Mouse (Mus musculus) kidney, postnatal 36 days (tissue): ENCODE data around the gene P2rx5.

ENCODE experiments used
- DNase-seq, 2 experiments: peaks; one replicate each; pipeline ENCODE4 v3.0.0; 2021 to 2022; ENCODE audit warnings: mixed read lengths in 2 of 2

Gene P2rx5

DNA sequence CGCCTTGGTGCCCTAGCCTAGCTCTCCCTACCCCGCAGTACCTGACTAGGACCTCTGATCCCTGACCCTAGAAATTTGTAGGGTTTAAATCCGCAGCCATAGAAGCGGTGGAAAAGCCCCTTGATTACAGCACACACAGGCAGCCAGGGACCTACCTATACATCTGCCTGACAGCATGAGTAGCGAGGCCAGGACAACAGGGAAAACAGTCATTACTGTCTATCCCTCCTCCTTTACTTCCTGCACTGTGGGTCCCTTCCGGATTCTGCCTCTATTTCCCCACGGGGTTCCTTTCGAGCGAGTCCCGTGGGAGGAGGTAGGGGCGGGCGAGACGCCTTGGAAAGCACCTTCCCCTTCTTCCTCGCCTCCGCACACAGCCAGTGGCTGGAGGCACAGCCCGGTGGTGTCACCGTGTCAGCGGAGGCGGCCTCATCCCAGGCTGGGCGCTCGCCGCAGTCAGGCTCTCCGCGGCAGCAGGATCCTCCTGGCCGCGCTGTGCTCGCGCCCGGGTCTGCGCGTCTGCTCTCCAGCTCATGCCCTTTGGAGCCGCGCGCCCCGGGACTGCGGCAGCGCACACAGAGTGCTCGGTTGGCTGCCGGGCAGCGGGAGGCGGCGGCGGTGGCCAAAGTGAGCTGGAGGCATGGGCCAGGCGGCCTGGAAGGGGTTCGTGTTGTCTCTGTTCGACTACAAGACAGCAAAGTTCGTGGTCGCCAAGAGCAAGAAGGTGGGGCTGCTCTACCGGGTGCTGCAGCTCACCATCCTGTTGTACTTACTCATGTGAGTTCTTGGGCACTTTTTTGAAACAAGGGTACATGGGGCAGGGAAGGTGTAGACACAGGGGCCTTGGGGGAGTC lies at the start of gene P2rx5:
Gene P2rx5 (plus strand): TSS at position 465 of the 854 bp plus-strand sequence.
- peak; percentile 74 to 86 for DNase-seq

DNA sequence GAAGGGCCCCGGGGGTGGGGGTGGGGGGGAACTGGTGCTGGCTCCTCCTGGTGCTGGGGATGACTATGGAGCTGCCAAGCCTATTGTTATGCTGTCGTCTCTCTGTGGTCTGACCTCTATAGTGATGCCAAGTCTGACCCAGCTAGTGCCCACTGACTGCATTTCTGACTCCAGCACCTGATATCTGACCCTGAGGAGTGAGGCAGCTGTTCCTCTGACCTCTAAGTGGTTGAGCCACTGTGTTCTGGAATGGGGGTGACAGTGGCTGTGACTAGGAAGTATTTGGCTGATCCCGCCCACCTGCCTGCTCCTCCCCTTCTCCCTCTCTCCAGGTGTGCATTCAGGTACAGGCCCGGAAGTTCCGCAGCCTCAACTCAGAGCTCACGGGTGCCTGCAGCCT lies 48.8 kb upstream of the P2rx5 start:
- DNase-seq = no peak

GRCm38 (mm10) chr11:73126495-73126894 lies 33.7 kb upstream of the P2rx5 start:
- no peak for DNase-seq

GRCm38 (mm10) chr11:73131020-73131419 lies 29.2 kb upstream of the P2rx5 start:
- DNase-seq = peak; percentile 61 to 69

- DNase-seq = no peak
Observed at GRCm38 (mm10) chr11:73132999-73133398, 27.2 kb upstream of the P2rx5 start.

GRCm38 (mm10) chr11:73134222-73134621 lies 26.0 kb upstream of the P2rx5 start:
- no peak for DNase-seq

DNA sequence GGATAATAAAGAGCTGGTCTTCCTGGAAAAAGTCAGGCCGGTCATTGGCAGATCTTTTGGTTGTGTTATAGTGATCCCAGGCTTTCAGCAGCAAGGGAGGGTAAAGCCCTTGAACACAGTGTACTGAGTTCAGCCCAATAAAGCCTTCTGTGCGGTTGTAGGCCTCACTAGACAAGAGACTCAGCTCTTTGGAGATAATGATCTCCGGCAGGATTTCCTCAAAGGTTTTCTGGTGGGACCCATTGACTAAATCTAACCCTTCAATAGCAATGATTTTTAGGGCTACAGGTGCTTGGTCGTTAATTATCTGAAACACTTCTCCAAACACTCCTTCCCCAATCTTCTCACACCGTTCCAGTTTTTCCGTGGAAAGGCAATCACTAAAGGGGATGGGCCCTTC lies 23.6 kb upstream of the P2rx5 start:
- no peak for DNase-seq

GRCm38 (mm10) chr11:73137116-73137515 lies 23.1 kb upstream of the P2rx5 start:
- DNase-seq = peak; percentile 21 to 24

DNA sequence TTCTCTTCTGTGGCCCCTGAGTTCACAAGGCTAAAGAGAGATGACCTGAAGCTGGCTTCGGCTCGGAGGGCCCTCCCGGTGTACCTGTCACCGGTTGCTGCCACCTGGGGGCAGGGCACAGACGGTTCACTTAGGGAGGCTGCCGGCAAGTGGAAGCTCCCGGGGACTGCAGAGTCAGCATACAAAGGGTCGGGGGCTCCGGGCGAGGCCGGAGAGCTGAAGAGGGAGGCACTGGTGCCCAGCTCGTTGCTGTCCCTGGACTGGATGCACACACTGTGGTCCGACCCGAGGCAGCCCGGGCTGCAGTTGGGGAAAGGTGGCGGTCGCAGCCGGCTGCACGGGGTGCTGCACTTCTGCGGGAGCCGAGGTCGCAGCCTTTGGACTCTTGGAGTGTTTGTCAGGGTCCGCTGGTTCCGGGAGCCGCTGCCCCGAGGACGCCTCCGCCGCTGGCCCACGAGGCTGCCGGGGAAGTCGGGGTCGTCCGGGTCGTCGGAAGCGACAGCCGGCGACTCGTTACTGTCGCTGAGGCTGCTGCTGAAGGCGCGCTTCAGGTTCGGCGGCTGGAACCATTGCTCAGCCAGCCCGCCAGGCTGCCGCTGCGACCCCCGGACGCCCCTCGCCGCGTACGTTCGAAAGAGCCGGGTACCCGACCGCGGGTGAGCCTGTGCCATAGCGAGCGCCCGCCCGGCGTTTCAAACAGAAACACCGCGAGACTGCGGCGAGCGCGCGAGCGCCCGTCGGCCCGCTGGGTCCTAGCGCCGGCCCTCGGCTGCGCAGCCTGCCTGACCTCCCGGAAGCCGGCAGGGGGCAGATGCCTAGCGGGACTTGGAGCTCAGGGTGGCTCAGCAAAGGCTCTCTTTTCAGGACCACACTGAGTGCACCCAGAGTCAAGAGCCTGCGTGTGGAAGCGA lies 22.4 kb upstream of the P2rx5 start, which contains the start of gene Haspin:
Gene Haspin (minus strand): TSS at position 704 of the 911 bp plus-strand sequence.
- DNase-seq = peak; percentile 93 to 97

DNA sequence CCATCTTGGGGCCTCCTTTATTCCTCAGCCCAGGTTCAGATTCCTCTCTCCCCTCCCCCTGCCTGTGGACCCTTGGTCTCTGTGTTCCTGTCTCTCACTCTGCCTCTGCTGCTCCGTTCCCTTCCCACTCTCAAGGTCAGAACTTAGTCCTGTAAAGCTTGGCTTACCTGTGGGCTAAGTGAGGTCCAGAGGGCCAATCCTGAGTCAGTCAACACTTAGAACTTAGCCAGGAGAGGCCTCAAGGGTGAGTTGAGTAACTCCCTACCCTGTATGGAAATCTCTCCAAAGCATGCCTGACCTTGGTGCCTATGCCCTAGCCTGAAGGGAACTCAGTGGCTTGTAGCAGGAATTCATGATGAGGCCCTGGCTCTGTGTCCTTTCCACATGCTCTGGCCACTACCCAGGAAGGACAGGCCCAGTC lies 15.9 kb upstream of the P2rx5 start:
- DNase-seq = peak; percentile 44 to 69

GRCm38 (mm10) chr11:73146026-73146974 lies 13.9 kb upstream of the P2rx5 start:
- peak; percentile 29 to 37 for DNase-seq

DNA sequence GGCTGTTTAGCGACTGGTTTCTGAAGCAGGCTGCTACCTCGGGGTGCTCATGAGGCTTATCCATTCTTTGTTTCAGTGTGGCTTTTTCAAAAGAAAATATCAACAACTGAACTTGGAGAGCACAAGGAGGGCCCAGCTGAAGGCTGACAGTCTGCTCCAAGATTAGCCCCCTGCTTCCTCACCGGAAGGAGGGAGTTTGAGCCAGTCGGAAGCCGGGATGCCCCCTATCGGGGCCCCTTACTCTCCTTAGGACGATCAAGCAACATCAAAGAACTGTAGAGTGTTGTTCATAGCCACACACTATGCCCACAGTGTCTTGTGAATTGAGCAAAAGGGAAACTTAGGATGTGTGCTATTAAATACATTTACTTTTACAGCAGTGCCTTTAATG lies 13.3 kb upstream of the P2rx5 start:
- DNase-seq = no peak

DNA sequence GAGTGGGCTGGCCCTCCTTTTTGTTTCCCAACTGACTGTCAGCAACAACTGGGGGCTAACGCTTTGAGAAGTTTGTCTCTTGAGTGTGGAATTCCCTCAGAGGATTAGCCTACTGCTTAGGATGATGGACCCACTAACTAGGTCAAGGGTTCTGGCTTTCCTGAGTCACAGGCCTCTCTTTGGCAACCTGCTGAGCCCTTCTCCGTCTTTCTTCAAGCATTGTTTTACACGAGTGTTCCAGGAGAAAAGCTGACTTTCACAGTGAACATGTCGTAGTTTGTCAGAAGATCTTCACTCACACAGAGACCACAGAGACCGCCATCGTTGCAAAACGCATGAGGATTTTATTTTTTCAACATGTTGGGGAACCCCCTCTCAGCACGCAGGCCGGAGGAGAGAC lies 12.0 kb upstream of the P2rx5 start:
- no peak for DNase-seq

DNA sequence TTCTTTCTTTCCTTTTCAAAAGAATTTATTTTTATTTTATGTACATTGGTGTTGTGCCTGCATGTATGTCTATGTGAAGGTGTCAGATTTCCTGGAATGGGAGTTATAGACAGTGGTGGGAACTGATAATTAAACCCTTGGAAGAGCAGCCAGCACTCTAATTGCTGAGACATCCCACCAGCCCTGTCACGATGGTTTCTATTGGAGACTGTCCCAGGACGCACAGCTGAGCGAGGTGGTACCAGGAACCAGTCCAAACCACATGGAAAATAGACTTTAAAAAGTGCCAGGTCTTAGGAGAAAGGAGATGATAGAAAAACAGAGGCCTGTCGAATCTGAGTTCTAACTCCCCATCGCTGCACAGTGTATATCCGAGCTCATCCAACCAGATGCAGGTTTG lies 5.2 kb upstream of the P2rx5 start:
- DNase-seq = no peak

DNA sequence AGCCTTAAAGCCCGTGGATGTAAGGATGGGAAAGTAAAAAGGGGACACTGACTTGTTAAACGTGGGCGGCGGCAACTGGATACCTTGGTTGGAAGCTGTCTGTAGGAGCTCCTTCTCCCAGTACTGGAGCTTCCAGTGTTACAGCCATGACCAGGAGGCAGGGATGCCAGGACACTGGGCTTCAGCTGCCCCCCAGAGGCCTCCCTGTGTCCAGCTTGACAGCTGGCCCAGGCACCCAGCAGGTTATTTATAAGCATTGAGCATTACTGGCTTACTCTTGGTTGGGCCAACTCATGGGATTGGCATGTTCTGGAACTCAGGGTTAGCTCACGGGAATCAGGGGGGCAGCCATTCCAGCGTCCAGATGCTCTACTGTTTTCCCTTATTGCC lies 585 bp downstream of the P2rx5 start:
- DNase-seq = peak; percentile 53 to 62

- DNase-seq = no peak
Observed at GRCm38 (mm10) chr11:73161616-73162015, 1.4 kb downstream of the P2rx5 start.

DNA sequence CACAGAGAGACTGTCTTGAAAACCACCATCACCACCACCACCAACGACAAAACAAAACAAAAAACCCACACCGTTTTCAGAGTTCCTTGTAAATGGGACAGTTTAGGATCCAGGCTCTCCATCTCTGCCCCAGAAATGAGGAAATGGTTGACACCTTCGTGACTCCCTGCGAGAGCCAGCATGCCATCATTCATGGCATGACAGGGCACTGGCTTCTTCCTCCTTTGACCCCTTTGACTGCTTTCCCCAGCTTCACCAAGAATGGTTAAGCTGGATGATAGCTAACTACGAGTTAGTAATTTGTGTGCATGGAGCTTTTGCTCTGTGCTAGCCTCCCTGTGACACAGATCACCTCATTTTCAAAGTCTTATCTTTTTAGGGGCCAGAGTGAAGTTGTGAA lies 2.1 kb downstream of the P2rx5 start:
- DNase-seq = no peak

DNA sequence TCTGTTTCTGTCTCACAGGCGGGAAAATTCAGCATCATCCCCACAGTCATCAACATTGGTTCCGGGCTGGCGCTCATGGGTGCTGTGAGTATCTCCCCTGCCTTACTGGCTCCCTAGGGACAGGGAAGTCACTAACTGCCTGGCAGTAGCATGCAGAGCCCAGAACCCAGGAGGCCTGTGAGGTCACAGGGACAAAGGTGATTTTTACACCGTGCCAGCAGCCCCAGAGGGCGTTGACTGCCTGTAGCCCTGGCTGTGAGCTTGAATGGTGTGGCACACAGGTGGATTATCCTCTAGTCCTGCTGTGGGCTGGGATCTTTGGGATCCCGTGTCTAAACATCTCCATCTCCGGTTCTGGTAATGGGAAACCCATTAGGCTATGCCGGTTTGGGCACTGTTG lies 7.8 kb downstream of the P2rx5 start:
- peak; percentile 64 to 70 for DNase-seq

- DNase-seq = peak; percentile 38 to 62
Observed at GRCm38 (mm10) chr11:73168576-73168975, 8.4 kb downstream of the P2rx5 start.

- peak; percentile 67 to 87 for DNase-seq
Observed at GRCm38 (mm10) chr11:73169231-73169630, 9.0 kb downstream of the P2rx5 start.

DNA sequence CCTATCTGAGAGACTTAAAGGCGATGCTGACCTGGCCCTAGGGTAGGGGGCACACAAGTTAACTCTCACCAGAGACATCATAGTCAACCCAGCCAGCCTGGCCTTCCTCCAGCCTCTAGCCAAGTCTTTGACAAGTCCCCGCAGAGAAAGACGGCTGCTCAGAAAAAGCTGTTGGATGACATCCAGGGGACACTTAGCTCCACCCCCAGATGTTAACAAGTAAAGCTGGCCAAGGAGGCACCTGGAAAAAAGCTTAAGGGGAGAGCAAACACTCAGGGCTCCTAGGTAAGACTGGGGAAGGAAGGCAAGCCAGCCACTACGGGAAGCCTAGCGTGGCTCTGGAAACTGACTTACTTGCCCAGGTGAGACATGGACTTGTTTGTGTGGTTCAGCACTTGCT lies 12.0 kb downstream of the P2rx5 start:
- peak; percentile 92 to 94 for DNase-seq

GRCm38 (mm10) chr11:73175612-73176011 lies 15.4 kb downstream of the P2rx5 start:
- DNase-seq = peak; percentile 88 to 96
